Mouse (Mus musculus) liver, adult (tissue): ENCODE results near the gene Marveld2.

Experiments used
- GATA4 ChIP-seq: IDR thresholded peaks from 2 replicates; pipeline ENCODE4 v1.6.1; 2014; ENCODE audit warnings: mild to moderate bottlenecking, low read length; ENCODE audit not compliant: insufficient replicate concordance

Gene Marveld2

GRCm38 (mm10) chr13:100607756-100608155 lies 9.0 kb downstream of the Marveld2 start:
- TF ChIP-seq GATA4, result no peak

GRCm38 (mm10) chr13:100605845-100606244 lies 10.9 kb downstream of the Marveld2 start:
- no peak for TF ChIP-seq GATA4

DNA sequence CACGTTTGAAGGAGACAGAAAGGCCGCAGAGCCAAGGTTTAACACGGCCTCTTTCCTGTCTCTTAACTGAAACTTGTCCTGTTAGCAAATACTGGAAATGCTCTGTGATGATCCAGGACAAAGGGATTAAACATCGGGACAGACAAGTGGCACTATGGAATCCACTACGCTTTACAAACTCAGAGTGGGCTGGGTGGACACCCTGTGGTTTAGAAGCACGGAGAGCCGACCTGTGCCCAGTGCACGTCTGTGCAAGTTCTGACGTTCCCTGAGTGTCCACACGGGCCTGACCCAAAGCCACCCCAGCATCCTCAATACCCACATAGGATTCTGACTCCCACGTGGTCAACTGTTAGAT lies 13.1 kb downstream of the Marveld2 start:
- no peak for TF ChIP-seq GATA4

GRCm38 (mm10) chr13:100603031-100603737 lies 13.6 kb downstream of the Marveld2 start:
- no peak for TF ChIP-seq GATA4

DNA sequence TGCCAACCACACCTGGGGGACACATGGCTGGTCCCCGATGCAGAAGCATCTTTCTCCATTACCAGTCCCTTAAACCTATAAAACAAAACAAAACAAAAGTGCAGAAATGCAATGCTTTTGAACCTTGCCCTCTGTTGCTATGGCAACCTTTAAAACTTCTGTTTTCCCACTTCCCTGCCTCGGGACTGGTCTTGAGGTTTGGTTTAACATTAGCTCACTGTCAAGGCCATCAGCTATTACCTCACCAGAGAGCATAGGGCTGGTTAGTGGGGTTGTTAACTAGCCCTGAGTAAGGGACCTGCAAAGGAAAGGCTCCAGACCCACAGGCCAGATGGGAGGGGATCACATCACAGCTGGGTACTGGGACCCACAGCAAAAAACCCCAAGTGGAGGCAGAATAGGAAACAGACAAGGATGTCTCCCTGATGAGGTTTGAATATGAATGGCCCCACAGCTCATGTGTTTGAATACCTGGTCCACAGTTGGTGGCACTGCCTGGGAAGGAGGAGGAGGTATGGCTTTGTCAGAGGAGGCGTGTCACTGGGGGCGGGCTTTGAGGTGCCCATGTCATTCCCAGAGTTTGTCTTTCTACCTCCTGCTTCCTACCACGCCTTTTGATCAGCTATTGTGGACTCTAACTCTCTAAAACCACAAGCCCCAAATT lies 14.4 kb downstream of the Marveld2 start:
- TF ChIP-seq GATA4, result no peak

DNA sequence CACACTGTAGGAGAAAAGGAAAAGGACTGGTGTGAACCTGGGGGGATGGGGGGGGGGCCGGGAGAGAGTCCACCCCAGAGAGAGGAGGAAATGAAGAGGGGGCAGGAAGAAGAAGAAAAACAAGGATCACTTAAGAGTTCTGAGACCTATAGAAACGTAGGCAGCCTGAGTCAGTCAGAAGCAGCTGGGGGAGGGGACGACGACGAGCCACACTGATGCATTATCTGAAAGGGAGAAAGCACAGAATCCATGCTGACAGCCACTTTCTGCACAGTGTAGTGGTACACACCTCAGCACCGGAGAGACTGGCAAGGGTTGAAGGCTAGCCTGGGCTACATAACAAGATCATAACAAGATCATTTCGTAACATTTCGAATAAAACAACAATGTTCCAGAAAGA lies 15.7 kb downstream of the Marveld2 start:
- TF ChIP-seq GATA4, result no peak

DNA sequence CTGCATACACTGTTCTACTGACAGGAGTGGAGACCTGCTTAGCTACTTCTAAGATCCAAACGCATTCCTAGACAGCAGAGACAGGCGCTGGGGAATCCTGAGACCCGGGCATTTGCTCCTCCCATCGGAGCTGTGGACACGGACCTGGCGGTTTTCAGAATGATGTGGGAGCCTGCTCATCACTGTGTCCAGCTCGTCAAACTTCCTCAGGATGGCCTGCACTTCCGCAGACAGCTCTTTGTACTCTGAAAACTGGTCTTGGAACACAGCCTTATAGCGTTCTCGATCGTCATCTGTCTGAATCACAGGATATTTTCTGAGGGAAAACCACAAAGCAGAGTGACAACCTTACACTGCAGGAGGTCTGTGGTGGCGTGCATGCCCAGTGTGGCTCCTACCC lies 16.5 kb downstream of the Marveld2 start:
- TF ChIP-seq GATA4, result no peak

GRCm38 (mm10) chr13:100597284-100597683 lies 19.5 kb downstream of the Marveld2 start:
- no peak for TF ChIP-seq GATA4

DNA sequence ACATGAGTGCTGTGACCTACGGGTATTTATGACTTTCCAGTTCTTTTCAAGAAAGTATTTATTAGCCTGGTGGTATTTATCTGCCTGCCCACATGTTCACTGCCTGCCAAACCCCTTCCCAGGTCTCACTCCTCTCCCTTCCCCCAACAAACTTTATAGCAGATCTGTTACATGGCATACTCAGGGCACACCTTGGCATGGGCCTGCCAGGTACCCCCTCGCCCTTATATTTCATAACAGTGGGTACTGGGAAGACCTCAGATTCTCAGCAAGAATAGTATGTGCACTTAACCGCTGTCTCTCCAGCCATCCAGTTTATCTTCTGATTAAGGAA lies 21.3 kb downstream of the Marveld2 start:
- no peak for TF ChIP-seq GATA4

DNA sequence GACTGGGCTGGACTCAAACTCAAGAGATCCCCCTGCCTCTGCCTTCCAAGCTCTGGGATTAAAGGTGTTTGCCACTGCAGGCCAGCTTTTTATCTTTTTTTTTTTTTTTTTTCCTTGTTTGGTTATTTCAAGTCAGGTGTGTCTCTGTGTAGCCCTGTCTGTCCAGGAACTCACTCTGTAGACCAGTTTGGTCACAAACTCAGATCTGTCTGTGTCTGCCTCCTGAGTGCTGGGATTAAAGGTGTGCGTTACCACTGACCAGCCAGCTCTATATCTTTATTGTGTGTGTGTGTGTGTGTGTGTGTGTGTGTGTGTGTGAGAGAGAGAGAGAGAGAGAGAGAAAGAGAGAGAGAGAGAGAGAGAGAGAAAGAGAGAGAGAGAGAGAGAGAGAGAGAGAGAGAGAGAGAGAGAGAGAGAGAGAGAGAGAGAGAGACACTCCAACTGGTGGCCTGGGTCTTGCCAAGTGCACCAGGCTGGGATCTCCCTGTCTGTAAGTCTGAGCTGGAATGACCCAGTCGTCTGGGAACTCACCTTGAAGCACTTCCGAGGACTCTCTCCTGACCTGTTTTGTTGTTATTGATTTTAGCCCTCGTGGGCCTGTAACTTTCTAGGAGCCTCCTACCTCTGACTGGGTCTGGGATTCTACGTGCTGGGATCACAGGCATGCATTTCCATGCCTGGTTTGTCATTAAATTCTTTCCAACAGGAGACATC lies 21.8 kb downstream of the Marveld2 start:
- TF ChIP-seq GATA4, result no peak

DNA sequence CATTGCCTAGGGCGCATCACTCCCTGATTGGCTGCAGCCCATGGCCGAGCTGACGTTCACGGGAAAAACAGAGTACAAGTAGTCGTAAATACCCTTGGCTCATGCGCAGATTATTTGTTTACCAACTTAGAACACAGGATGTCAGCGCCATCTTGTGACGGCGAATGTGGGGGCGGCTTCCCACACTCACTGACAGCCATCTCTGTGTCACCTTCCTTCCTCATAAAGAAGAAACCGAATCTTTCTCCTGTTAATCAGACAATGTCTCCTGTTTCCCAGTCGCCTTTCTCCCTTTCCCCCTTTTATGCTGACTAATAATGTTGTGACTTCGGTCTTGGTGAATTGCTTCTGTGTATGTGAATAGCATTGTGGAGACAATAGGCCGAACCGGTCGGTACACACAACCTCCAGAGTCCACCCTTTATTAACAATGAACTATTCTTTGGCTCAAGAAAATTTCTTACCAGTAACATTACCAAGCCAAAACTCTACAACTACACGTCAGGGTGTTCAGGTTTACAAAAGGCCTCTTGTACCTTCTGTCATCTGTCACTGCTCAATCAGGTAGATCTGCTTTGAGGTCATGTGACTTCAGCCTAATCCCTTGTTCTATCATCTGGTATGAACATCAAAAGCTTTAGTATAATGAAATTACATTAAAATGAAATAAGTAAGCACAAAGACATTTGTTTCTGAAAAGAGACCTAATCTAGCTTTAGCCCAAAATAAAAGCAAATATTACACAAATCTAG lies 22.6 kb downstream of the Marveld2 start:
- TF ChIP-seq GATA4, result no peak

DNA sequence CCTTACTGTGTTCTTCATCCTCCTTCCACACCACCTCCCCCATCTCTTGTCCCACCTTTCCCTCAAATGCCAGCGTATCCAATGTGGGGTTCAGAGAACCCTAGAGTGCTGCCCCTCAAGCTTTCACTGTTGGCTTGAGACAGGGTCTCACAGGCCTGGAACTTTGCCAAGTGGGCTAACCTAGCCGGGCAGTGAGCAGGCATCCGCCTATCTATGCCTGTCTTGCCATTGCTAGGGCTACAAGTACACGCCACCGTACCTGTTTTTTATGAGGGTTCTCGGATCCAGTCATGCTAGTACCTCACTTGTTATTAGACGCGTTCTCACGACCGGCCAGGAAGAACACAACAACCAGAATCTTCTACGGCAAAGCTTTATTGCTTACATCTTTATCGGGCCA lies 28.1 kb downstream of the Marveld2 start:
- no peak for TF ChIP-seq GATA4

DNA sequence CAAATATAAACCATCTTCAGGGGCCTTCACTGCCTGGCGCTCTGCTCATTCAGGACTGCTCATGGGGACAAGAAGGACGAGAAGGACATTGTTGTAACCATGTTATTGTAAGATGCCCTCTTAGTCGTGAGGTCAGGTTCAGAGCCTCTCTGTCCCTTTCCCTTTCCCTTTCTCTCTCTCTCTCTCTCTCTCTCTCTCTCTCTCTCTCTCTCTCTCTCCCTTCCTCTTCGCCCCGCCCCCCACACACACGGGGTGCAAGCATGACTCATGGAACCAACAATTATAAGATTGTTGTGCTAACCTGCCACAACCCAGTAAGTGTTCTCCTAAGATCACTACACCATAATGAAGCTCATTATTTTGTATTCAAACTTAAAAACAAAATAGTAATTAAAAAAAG lies 34.6 kb downstream of the Marveld2 start:
- no peak for TF ChIP-seq GATA4

DNA sequence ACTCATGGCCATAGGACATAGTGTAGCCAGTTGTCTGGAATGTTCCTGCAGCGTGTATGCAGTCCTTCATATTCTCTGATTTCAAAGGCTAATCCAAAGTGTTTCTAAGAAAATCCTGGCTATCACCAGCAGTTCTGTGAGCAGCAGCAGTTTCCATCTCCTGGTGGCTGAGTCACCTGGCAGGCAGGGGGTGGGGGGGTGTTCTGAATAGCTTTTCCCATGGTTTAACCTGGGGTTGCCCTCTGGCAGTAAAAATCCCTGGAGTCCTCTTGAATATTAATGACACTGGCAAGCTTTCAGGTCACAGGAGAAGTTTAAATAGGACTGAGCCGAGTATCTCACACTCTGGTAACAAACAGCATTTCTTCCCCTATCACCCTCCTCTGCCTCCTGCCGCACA lies 35.1 kb downstream of the Marveld2 start:
- TF ChIP-seq GATA4, result no peak

DNA sequence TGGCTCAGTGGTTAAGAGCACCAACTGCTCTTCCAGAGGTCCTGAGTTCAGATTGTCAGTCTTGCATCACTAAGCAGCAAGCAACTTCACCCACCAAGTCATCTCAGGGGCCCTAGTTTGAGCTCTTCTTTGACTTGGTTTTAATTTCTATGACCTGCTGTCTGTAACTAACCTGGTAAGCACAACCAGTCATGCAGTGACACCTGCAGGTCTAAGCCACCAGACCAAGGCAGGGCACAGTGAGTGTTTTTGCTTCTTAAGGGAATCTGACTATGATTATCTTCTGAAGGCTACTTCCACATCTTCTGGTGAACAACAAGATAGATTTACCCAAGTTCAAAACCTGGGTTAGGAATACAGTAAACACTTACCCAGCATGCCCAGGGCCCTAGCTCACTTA lies 36.8 kb downstream of the Marveld2 start:
- TF ChIP-seq GATA4, result no peak

- no peak for TF ChIP-seq GATA4
Measured at GRCm38 (mm10) chr13:100579220-100579619, 37.6 kb downstream of the Marveld2 start.
